Mouse (Mus musculus): ENCODE results near the gene Vav1.

Vav1 gene

DNA sequence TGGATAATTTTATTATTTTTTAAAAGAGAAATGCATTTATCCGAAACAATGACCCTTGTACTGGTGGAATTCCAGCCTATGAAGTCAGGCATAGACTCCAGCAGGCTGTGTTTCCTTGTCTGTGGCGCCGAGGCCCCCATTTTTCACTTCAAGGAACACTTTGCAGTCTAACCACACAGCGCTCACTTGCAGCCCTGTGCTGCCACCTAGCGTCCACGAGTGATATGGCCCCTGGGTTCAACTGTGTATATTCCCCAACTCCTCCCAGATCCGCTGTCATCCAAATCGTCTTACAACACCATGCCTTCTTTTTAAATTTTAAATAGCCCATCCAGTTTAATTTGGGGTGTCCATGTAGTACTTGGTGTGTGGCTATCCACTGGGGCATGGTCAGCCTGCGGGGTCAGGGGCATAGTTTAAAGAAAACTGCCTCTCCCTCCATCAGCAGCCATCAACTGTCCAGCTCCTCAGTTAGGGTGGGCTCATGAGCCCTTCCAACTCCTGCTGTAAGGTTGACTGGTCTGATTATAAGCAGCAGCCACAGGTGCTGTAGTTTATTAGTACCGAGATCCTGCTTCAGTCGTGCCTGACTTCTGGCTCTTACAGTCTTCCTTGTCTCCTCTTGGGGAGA lies 56.9 kb downstream of the Vav1 start:
- DNase-seq (ENCODE audit: low read depth, low spot score) = peak; percentile 89

GRCm38 (mm10) chr17:57337996-57338395 lies 59.1 kb downstream of the Vav1 start:
- no peak for DNase-seq (ENCODE audit: low read depth, low spot score)

- DNase-seq (ENCODE audit: low read depth, low spot score) = no peak
Measured at GRCm38 (mm10) chr17:57339298-57339697, 60.4 kb downstream of the Vav1 start.

GRCm38 (mm10) chr17:57341568-57341967 lies 62.7 kb downstream of the Vav1 start:
- DNase-seq (ENCODE audit: low read depth, low spot score) = no peak

- no peak for DNase-seq (ENCODE audit: low read depth, low spot score)
Measured at GRCm38 (mm10) chr17:57344029-57344707, 65.3 kb downstream of the Vav1 start.

DNA sequence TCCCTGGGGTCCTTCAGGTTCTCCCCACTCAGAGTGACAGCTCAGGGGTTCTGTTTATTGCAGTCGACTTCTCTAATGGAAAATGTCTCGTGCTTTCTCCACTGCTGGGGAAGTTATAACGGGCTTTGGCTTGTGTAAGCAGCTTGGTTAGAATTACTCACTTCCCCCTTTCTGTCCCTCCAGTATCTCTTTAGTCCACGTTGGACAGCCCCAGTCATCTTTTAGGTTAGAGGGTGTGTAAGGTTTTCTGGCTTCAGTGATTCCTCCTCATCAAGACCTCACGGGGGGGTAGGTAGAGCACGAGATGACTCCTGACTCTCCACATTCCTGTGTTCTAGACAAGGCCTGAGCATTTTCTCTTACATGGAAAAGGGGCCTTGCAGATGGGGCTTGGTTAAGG lies 68.1 kb downstream of the Vav1 start:
- peak; percentile 33 for DNase-seq (ENCODE audit: low read depth, low spot score)

- DNase-seq (ENCODE audit: low read depth, low spot score) = no peak
Measured at GRCm38 (mm10) chr17:57347781-57348180, 68.9 kb downstream of the Vav1 start.

DNA sequence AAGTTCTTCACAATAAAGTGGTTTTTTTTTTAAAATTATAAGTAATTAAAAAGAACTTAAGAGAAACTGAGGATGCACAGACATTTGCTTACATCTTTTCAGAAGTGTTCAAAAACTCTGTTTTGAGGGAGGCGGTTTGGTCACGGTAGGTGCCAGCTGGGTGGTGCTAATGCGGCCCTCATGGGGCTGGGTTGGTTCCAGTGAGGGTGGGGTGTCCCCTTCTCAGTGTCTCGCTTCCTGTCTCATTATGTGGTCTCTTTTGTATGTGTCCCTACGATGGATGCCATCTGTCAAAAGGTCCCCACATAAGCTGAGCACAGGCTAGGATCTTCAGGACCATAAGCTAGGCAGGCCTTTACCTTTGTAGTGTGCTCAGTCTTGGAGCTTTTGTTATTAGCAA lies 70.2 kb downstream of the Vav1 start:
- no peak for DNase-seq (ENCODE audit: low read depth, low spot score)

GRCm38 (mm10) chr17:57350212-57350611 lies 71.3 kb downstream of the Vav1 start:
- DNase-seq (ENCODE audit: low read depth, low spot score) = no peak

DNA sequence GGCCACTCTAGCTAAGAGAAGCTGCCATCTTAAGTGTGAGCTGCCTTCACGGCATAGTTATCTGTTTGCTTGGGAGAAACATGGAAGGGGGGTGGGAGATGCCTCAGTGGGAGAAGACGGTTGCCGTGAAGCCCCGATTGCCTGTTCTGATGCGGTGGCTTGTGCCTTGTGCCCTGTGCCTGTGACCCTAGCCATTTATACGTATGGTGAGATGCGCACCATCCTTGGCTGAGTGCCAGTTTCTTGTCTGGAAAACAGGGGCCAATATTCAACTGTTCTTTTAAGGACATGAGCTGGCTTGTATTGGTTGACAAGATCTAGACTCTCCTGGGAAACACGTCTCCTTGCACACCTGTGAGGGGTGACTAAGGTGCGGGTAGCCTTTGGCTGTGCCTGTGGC lies 72.2 kb downstream of the Vav1 start:
- no peak for DNase-seq (ENCODE audit: low read depth, low spot score)

DNA sequence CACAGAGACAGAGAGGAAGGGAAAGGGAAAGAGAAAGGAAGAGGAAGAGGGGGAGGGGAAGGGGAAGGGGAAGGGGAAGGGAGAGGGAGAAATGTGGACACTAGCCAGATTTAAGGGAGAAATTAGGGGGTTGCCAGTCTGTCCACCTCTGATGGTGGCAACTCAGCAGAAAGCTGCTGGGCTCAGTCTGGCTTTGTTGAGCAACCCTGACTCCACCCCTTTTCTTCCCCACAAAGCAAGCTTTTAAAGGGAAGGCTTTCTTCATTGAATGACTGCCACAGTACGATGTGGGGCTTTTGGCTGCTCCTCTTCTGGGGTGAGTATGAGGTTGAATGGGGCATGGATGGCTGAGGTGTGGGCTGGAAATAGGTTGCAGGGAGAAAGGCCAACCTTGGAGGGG lies 79.5 kb downstream of the Vav1 start, which contains the start of gene Adgre1:
Adgre1 (plus strand) TSS at position 251 of the 400 bp plus-strand sequence.
- peak; percentile 35 for DNase-seq (ENCODE audit: low read depth, low spot score)

GRCm38 (mm10) chr17:57359485-57360241 lies 80.8 kb downstream of the Vav1 start:
- peak; percentile 30 for DNase-seq (ENCODE audit: low read depth, low spot score)

All from brain, adult 2 months (tissue).